Comparison of ENCODE assay signal across 11 mouse cellular contexts in genomic region chr5:140743706-140744131, GRCm38 (mm10). TPM values are rescaled to one million over a fixed set of nuclear protein-coding genes. Genes with fewer than 3 reads are reported as not detected.
DNase-seq lines count a peak whose midpoint lies in the region; ATAC-seq and TF ChIP-seq lines count a peak whose summit lies in the region.
"Had no signal": no experiment of that assay in that cellular context is flagged by ENCODE, and none has a peak within 500 bp of the region (broad histone marks: within the 10 kb centered on the region; RNA-seq: fewer than 3 reads in every experiment).

No protein-coding gene starts in this region.

- 52% methylated on average over 12 of the region's 12 CpGs for whole genome bisulfite sequencing in bone marrow, adult 2 months
- 27% methylated on average over 12 of the region's 12 CpGs for WGBS in hindbrain, embryonic 14.5 days

- H3K4me1 ChIP-seq in E14TG2a.4 (replicated peaks; ENCODE audit: low read depth, low read length): peaks cover 40% of the 10 kb centered on the region
- H3K4me1 ChIP-seq in bone marrow, adult 2 months (ENCODE audit: control insufficient read depth, insufficient read depth, low read length): peaks cover 3% of the 10 kb centered on the region
- no peaks in the 10 kb centered on the region for H3K4me1 ChIP-seq in hindbrain, embryonic 14.5 days (replicated peaks; ENCODE audit: control insufficient read depth, insufficient read depth, low read length)

- peaks cover 25% of the 10 kb centered on the region for H3K27me3 ChIP-seq in E14TG2a.4 (ENCODE audit: insufficient read depth, low read length)
- no peaks in the 10 kb centered on the region for H3K27me3 ChIP-seq in hindbrain, embryonic 14.5 days (ENCODE audit: control insufficient read depth, insufficient read depth, low read length)
- H3K27me3 ChIP-seq: Patski had no signal

- no peak for DNase-seq in layer of hippocampus, adult 2 months (ENCODE audit: low spot score in 2 of 2)
- no peak for DNase-seq in layer of hippocampus, adult 9-11 months
- DNase-seq in hindbrain, embryonic 14.5 days (ENCODE audit: low spot score): no peak
- no peak for DNase-seq in layer of hippocampus, adult 18-20 months (ENCODE audit: low spot score in 2 of 2)
- no peak for DNase-seq in gastrocnemius, postnatal 14 days
- DNase-seq: cerebellum, adult 11 months; kidney, adult 8-10 months had no signal

- peak; percentile 64; the same call in 1 of the 2 replicates for ATAC-seq in hindbrain, embryonic 14.5 days (ENCODE audit: low FRiP score)
- ATAC-seq in monocyte, adult 5-6 weeks (replicated peaks; ENCODE audit: insufficient number of reproducible peaks, low FRiP score, low TSS enrichment, poor library complexity, severe bottlenecking): no peak
- ATAC-seq: Patski had no signal

- no peak overlapping the region for H3K27ac ChIP-seq in layer of hippocampus, adult 2 months
- H3K27ac ChIP-seq in bone marrow, adult 2 months (ENCODE audit: control insufficient read depth, insufficient read depth, low read depth, low read length, poor library complexity): no peak overlapping the region
- H3K27ac ChIP-seq in hindbrain, embryonic 14.5 days: no peak overlapping the region

- no peak overlapping the region for H3K9ac ChIP-seq in hindbrain, embryonic 14.5 days

- intact Hi-C loops in gastrocnemius, postnatal 14 days (cut with DNase I; ENCODE audit: low total_unique reads): no loop called here

- H3K4me3 ChIP-seq in layer of hippocampus, adult 2 months: no peak overlapping the region
- peak overlapping the region; percentile 41 for H3K4me3 ChIP-seq in E14TG2a.4 (replicated peaks; ENCODE audit: low read length)
- H3K4me3 ChIP-seq in bone marrow, adult 2 months (replicated peaks; ENCODE audit: control insufficient read depth, low read depth, low read length): no peak overlapping the region
- H3K4me3 ChIP-seq in hindbrain, embryonic 14.5 days (replicated peaks; ENCODE audit: low read length): no peak overlapping the region

- peaks cover 16% of the 10 kb centered on the region for H3K9me3 ChIP-seq in E14TG2a.4 (ENCODE audit: low read length)
- H3K9me3 ChIP-seq in hindbrain, embryonic 14.5 days (ENCODE audit: control insufficient read depth, low read length): no peaks in the 10 kb centered on the region

- TF ChIP-seq CTCF in layer of hippocampus, adult 2 months (conservative IDR thresholded peaks at IDR 0.05): peak; percentile 68
- TF ChIP-seq CTCF in E14TG2a.4 (conservative IDR thresholded peaks at IDR 0.05; ENCODE audit: low read length): peak; percentile 49
- peak; percentile 26; the same call in 1 of the 2 replicates for TF ChIP-seq CTCF in bone marrow, adult 2 months (IDR thresholded peaks at IDR 0.05; ENCODE audit: control insufficient read depth, insufficient read depth, low read length)

- no peak for TF ChIP-seq POLR2A in bone marrow, adult 2 months (IDR thresholded peaks at IDR 0.05; ENCODE audit: borderline replicate concordance, control insufficient read depth, low read depth, low read length)

- H3K36me3 ChIP-seq in E14TG2a.4 (ENCODE audit: insufficient read depth, low read length): no peaks in the 10 kb centered on the region
- no peaks in the 10 kb centered on the region for H3K36me3 ChIP-seq in hindbrain, embryonic 14.5 days (replicated peaks; ENCODE audit: control insufficient read depth, insufficient read depth)

- H3K4me2 ChIP-seq in hindbrain, embryonic 14.5 days (replicated peaks): no peak overlapping the region

RNA-seq across cellular contexts. Expression of gene Amz1, which starts 19.8 kb away (rescaled TPM):
- total RNA-seq in layer of hippocampus, adult 2 months (2021): 10 to 100 TPM; 13.8 to 13.9 TPM
- polyA plus RNA-seq in bone marrow, adult 2 months (2011; ENCODE audit: insufficient read depth, insufficient read length, low replicate concordance, missing spikeins): 2.7 and 3.5 TPM in 2 replicates
- 3.7 and 3.9 TPM in 2 replicates for polyA plus RNA-seq in hindbrain, embryonic 14.5 days (2014; fragmentation: Nextera tagmentation; extraction: Ambion mirVana)
- 10 to 100 TPM; 12.1 to 15.0 TPM for total RNA-seq in layer of hippocampus, adult 18-20 months (2021)
- 7.8 to 13.5 TPM (median 10.2 TPM) in 3 replicates for total RNA-seq in monocyte, adult 5-6 weeks (2017)
- total RNA-seq in gastrocnemius, postnatal 14 days (2021): under 1 TPM; 0.24 to 0.43 TPM

RNA-seq across cellular contexts. Expression of gene Brat1, which starts 38.9 kb away (rescaled TPM):
- 10 to 100 TPM; 20.2 to 21.1 TPM for total RNA-seq in layer of hippocampus, adult 2 months (2021)
- polyA plus RNA-seq in bone marrow, adult 2 months (2011; ENCODE audit: insufficient read depth, insufficient read length, low replicate concordance, missing spikeins): 4.6 and 8.5 TPM in 2 replicates
- 19.1 and 19.8 TPM in 2 replicates for polyA plus RNA-seq in hindbrain, embryonic 14.5 days (2014; fragmentation: Nextera tagmentation; extraction: Ambion mirVana)
- 10 to 100 TPM; 17.7 to 18.5 TPM for total RNA-seq in layer of hippocampus, adult 18-20 months (2021)
- 3.9 to 13.9 TPM (median 6.1 TPM) in 3 replicates for total RNA-seq in monocyte, adult 5-6 weeks (2017)
- 1 to 10 TPM; 6.7 TPM for total RNA-seq in gastrocnemius, postnatal 14 days (2021)

RNA-seq across cellular contexts. Expression of gene Iqce, which starts 41.5 kb away (rescaled TPM):
- 10 to 100 TPM; 46.2 to 57.9 TPM for total RNA-seq in layer of hippocampus, adult 2 months (2021)
- polyA plus RNA-seq in bone marrow, adult 2 months (2011; ENCODE audit: insufficient read depth, insufficient read length, low replicate concordance, missing spikeins): 3.6 and 11.0 TPM in 2 replicates
- 20.3 and 22.5 TPM in 2 replicates for polyA plus RNA-seq in hindbrain, embryonic 14.5 days (2014; fragmentation: Nextera tagmentation; extraction: Ambion mirVana)
- total RNA-seq in layer of hippocampus, adult 18-20 months (2021): 10 to 100 TPM; 47.4 to 55.1 TPM
- total RNA-seq in monocyte, adult 5-6 weeks (2017): 8.2 to 14.9 TPM (median 14.3 TPM) in 3 replicates
- 1 to 10 TPM; 4.4 to 5.1 TPM for total RNA-seq in gastrocnemius, postnatal 14 days (2021)
